Mouse (Mus musculus): ENCODE data around the gene Ubxn2a.

GRCm38 (mm10) chr12:4875623-4876022 is 31.9 kb downstream of the Ubxn2a start:
- TF ChIP-seq CTCF (IDR thresholded peaks at IDR 0.05; ENCODE audit: extremely low read depth, insufficient read depth, insufficient read length, insufficient replicate concordance) (no peak), POLR2A (IDR thresholded peaks at IDR 0.05; ENCODE audit: low read depth, low read length) (no peak)
